Mouse (Mus musculus): ENCODE measurements at regions not wholly inside any gene's neighbourhood (a gene's known extent, or its start where the extent isn't known, plus 50 kb on each side); places are given as distances from the start of the nearest gene placed in this dataset.

DNA sequence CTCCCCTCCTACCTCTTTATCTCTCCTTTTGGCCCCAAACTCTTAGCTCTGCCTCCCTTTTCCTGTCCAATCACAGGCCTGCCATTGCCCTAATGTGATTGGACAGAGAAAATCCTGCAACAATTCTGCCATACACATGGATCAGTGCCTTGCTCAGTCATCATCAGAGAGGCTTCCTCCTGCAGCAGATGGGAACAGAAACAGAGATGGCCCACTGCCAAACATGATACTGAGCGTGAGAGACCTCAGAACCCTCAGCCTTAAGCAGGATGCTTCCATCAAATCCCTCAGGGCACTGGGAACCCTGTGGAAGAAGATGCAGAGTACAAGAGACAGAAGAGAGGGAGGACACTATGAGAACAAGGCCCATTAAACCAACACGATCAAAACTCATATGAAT is 62.8 kb upstream of the Cacna2d3 start:
- no peak for DNase-seq (ENCODE audit: low spot score in 2 of 2)
- intact Hi-C loops (cut with DNase I): no loop called here

DNA sequence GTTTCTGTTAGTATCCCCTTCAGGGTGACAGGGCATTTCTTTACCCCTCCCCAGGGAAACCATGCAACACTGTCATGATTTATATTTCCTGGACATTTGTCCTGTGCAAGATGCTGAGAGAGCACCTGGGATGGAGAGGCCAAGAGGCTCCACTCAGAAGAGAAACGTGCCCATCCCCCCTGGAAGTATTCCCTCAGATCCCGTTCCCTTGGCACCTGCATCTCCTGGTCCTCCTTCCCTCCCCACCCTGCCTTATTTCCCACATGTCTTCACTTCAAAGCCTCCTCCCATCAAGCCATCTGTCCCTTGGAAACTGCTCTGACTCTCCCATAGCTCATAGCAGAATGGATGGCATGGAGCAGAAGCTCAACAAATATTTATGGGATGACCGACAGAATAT is 64.8 kb upstream of the Cacna2d3 start:
- intact Hi-C loops (cut with DNase I): no loop called here
- DNase-seq (ENCODE audit: low spot score in 2 of 2): no peak

DNA sequence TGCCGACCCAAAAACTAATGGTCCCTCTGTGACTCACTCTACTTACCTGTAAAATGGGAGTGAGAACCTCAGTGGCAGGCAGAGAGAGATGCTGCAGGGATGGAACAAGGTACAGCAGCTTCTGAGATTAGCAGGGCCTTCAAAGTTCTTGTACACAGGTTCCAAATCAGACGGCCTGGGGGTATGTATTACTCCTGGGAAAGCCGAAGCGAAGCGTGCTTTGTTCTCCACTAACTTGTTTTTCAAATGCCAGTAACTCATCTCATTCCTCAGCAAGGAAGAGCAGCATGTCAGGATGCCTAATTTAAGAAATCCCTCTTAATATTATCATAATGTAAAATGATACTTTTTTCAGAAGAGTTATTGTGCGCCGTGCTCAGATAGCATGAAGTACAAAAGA is 66.1 kb upstream of the Cacna2d3 start:
- intact Hi-C loops (cut with DNase I): no loop called here
- DNase-seq (ENCODE audit: low spot score in 2 of 2): no peak

DNA sequence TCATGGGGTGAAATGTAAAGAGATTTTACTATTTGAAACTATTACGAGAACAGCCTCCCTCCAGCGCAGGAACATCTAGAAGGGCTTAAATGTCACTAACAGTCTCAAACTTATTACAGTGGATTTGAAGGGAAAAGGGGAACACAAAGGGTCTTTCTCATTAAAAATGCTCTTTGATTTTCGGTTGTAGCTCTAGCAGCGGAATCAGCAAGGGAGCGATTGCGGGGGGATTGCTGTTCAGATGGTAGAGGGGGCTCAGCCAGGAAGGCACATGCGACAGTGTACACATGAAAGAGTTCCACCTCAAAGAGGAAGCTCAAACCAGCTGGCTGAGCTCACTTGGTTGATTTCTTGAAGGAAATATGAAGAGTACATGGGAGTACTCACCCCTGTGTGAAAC is 66.7 kb upstream of the Cacna2d3 start:
- DNase-seq (ENCODE audit: low spot score in 2 of 2): no peak
- intact Hi-C loops (cut with DNase I): no loop called here

DNA sequence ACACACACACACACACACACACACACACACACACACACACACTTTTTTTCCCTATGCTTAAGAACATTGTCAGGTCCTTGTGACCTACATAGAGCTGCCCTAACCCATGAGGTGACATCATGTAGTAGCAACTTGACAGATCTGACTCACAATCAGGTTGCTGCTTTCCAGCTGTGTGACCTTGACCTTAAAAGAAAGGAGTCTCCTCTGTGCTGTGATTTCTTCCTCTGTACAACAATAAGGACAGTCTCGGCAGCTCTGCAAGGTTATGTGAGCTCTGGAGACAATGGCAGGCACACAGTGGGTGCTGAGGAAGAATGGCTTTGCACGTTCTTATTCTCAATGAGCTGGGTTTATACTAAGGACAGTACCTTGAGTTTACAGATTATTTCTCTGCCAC is 73.7 kb upstream of the Cacna2d3 start:
- no peak for DNase-seq (ENCODE audit: low spot score in 2 of 2)
- intact Hi-C loops (cut with DNase I): no loop called here

DNA sequence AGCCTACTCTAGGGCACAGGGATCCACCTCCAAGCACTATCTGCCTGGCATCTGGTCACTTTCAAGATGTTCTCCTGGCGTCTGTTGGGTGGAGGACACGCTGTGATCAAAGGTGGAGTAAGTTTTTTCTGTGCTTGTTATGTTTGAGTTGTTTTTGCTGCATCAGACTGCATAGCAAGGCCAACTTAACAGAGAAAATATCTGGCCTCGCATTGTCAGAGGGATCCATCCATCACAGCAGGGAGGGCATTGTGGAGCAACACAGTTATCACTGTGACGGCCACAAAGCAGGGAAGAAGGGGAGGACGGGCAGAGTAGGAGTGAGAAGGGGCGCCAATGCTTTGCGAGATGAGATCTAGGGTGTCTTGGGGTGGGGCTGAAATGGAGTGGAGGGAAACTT is 74.7 kb upstream of the Cacna2d3 start:
- intact Hi-C loops (cut with DNase I): no loop called here
- DNase-seq (ENCODE audit: low spot score in 2 of 2): no peak

DNA sequence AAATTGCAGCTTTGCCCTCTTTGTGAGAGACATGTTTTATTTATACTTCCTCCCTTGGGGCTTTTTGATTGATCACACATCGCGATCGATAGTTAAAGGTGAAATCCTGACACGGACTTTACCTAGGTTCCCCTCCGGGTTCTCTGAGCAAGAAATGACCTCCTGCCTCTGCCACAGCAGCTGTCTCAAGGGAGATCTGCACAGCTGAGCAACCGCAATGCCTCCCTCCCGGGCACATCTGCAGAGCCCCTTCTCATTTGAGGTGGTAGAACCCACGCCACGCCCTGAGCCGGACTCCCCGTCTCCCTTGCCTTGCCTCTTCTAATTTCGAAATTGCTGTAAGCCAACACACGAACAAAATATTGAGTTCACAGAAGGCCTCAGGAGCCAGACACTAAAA is 78.2 kb upstream of the Cacna2d3 start:
- intact Hi-C loops (cut with DNase I): no loop called here

DNA sequence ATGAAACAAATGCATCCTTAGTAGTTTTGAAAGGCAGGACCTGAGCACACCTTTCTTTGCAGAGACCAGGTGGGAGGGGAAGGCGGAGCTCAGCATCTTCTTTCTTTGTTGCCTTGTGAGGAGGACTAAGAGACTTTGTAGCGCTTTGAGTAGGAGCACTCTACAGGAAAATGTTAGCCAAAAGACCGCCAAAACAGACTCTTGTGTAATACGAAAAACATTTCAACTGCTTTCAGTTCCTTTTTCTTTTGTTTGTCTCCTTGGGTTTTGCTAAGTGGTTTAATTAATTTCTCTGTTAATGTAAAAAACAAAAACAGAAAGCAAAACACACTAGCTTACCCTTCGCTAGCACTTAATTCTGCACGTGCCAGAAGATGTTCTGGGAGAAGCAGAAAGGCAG is 83.6 kb upstream of the Cacna2d3 start:
- intact Hi-C loops (cut with DNase I): no loop called here

More for the DNA sequence above, 78.2 kb upstream of the Cacna2d3 start:
- DNase-seq (ENCODE audit: low spot score in 2 of 2): no peak

DNA sequence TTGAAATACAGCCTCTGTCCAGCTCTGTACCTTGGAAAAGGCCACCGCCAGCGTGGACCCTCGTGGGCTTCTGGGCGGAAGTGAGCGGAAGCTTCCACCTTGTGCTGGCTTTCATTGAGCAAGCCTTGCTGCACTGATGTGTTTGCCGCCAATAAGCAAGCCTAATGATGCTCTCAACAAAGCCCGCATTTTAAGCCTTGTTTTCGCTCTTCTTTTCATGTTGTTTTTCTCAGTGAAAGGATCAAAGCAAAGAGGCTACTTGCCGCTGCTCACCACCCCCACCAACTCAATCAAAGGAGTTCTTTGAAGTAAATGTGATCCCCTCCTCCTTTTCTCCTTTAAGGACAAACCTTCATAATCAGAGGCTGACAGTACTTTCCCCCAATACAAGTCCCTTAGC is 86.2 kb upstream of the Cacna2d3 start:
- intact Hi-C loops (cut with DNase I): no loop called here
- peak in 1 of 2 experiments; percentile 29 for DNase-seq (ENCODE audit: low spot score in 2 of 2)

More for the DNA sequence above, 83.6 kb upstream of the Cacna2d3 start:
- no peak for DNase-seq (ENCODE audit: low spot score in 2 of 2)

DNA sequence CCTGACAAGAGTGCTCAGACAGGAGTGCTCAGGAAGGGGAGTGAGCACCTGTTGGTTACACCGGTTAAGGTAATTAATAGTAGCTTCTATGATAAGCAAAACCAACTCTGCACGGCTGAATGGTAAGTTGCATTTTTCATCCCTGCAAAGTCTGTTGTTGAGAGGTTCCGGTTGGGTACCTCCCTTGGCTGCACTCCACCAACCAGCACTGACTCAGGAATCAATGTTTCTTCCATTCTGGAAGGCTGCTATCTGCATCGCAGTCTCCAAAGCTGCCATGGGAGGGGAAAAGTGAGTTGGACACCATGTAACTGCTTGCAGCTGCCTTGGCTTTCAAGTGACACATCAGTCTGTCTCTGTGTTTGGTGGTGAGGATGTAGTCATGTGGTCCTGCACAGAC is 93.0 kb upstream of the Cacna2d3 start:
- peak in 1 of 2 experiments; percentile 25 for DNase-seq (ENCODE audit: low spot score in 2 of 2)
- intact Hi-C loops (cut with DNase I): loop anchor here (5.0 kb wide), 1 partner anchor 92 kb away; the partner anchor contains the start of gene Cacna2d3

DNA sequence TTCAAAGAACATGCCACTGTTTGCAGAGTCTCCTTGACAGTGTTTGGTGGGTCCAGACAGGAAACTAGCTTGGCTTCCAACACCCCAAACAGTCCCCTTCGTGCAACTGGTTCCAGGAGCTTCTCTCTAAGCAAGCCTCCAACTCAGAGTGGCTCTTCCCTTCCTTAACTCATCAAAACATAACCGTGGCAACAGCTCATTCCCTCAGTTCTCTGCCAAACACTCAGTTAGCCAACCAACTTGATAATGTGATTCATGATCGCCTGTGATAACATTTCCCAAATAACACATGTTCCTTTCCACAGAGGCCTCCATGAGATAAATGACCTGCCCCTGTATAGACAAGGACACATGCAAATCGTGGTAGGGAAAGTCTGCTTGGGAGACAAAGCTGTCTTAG is 95.9 kb upstream of the Cacna2d3 start:
- intact Hi-C loops (cut with DNase I): loop anchor here (5.0 kb wide), 1 partner anchor 95 kb away; the partner anchor contains the start of gene Cacna2d3
- DNase-seq (ENCODE audit: low spot score in 2 of 2): peak in 1 of 2 experiments; percentile 32

DNA sequence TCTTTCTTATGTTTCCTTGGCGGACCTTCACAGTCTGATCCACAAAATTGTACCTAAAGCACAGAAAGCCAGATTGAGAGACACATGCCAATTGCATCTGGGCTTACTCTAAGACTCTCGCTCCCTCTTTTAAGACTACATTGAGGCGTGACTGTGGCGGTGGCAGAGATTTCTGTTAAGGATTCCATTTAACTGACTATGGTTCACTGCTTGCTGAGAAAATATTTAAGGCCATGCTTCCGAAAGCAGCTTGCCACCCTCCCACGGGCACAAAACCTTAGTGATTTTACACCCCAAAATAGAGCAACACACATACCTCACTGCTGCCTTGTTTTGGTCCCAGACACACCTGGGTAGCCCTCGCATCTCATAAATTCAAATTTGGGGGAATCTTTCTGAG is 96.6 kb upstream of the Cacna2d3 start:
- intact Hi-C loops (cut with DNase I): loop anchor here (5.0 kb wide), 1 partner anchor 96 kb away; the partner anchor contains the start of gene Cacna2d3
- DNase-seq (ENCODE audit: low spot score in 2 of 2): peak; percentile 37 to 42

DNA sequence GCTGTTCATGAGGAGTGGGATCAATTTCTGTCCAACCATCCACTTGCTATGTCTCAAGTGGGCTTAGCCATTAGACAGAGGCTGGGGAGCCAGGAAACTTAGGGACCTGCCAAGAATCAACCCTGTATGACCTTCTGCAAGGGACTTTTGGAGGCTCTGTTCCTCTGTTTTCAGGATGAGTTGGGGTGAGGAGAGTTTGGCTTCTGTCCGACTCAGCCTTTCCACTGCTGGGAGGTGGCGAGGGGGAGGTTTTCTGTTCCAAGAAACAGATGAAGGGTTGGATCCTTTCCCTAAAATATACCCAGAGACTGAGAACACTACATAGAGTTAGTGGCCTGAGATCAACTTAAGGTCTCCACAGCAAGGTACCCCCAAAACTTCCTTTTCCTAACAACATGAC is 97.1 kb upstream of the Cacna2d3 start:
- peak; percentile 21 to 30 for DNase-seq (ENCODE audit: low spot score in 2 of 2)
- intact Hi-C loops (cut with DNase I): loop anchor here (5.0 kb wide), 1 partner anchor 96 kb away; the partner anchor contains the start of gene Cacna2d3

DNA sequence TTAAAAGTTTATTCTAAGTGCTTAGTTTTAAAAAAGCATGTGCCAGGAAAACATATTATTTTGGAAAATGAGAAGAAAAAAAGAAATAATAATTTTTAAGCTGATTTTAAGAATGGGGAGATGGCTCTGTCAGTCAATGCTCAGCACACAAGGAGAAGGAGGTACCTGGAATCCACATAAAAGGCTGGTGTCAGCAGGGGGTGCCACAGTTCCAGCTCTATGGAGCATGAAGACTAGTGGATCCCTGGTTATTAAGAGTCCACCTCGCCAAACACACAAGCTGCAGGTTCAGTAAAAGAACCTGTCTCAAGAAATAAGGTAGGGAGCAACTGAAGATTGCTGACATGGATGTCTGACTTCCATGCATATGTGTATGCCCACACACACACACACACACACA is 115.4 kb upstream of the Cacna2d3 start:
- DNase-seq (ENCODE audit: low spot score in 2 of 2): peak in 1 of 2 experiments; percentile 5
- intact Hi-C loops (cut with DNase I): loop anchor here (5.0 kb wide), 1 partner anchor 100 kb away; no protein-coding TSS in a partner anchor

DNA sequence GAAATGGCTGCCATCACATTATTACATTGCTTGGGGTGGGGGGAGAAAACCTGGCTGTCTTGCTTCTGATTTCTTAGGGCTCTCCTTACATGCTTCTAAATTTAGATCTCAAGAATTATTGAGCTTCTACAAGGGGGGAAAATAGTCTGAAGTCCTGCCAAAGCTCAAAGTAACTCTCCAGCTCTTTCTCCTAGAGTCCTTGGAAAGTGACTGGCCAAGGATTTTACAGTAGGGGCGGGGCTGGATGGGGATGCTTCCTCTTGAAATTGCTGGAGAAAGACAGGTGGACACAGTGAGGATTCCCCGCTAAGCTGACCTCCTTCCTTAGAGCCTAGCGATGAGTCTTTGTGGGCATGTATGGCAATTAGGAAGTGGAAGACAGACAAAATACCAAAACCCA is 117.9 kb upstream of the Cacna2d3 start:
- DNase-seq (ENCODE audit: low spot score in 2 of 2): no peak
- intact Hi-C loops (cut with DNase I): loop anchor here (5.0 kb wide), 1 partner anchor 98 kb away; no protein-coding TSS in a partner anchor

DNA sequence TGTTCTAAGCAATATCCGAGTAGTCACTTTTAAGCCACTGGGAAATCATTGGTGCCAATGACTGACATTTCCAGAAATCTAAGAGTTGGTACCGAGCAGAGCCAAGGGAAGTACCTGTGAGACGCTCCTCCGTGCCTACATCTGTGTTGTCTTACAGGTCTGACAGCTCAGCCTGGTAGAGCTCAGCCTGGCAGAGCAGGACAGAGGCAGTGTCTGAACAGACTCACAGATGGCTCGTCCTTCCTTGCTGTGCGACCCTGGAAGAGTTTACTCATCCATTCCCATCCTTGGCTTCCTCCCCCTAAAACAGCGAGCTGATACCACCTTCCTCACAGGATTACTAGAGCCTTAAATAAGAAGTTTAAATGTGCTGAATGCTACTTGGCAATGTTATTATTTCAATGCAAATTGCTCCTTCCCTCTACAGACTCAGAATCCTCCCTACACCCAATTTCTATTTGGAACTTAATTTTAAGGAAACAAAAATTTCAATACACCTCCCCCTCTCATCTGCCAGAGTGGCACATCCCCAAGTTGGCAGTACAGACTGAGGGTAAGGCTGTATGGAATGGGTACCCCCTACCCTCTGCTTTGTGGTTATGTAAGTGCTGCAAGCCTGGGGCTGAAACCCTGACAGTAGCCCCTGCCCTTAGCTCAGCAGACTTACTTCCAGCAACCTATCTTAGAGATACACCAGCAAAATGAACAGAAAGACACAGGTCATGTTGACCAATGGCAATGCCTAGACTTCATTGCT is 119.9 kb upstream of the Cacna2d3 start:
- no peak for DNase-seq (ENCODE audit: low spot score in 2 of 2)
- intact Hi-C loops (cut with DNase I): no loop called here

DNA sequence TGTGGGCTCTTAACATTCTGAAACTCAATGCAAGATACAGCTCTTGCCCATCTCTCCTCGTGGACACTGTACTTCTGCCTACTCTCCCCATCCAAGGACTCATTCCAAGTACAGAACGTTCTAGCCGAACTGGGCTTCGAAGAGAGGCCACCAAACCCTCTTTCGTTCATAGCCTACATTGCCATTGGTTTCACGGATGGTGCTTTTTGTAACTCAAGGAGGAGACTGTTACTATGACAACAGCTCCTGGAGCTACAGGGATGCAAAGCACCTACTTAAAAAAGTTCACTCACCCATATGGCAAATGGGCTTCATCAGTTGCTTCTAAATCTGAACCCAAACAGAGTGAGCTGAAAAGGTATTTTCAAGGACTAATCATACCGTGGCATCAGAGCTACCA is 120.4 kb upstream of the Selenok start:
- intact Hi-C loops (cut with DNase I): no loop called here
- DNase-seq (ENCODE audit: low spot score in 2 of 2): peak in 1 of 2 experiments; percentile 52

DNA sequence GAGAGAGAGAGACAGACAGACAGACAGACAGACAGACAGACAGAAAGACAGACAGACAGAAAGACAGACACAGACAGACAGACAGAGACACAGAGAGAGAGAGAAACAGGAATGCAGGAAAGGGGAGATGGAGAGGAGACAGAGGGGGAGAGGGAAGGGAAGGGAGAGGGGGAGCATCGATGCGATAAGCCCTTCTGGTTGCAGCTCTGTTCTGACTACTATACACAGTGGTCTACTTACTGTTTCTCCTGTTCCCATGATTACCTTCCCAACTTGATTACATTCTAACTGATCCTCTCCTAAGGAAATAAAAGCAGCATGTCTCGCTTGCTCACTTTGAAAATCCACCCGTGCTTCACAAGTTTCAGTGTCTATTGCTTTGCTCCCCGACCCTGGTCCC is 116.8 kb upstream of the Selenok start:
- intact Hi-C loops (cut with DNase I): no loop called here
- no peak for DNase-seq (ENCODE audit: low spot score in 2 of 2)

DNA sequence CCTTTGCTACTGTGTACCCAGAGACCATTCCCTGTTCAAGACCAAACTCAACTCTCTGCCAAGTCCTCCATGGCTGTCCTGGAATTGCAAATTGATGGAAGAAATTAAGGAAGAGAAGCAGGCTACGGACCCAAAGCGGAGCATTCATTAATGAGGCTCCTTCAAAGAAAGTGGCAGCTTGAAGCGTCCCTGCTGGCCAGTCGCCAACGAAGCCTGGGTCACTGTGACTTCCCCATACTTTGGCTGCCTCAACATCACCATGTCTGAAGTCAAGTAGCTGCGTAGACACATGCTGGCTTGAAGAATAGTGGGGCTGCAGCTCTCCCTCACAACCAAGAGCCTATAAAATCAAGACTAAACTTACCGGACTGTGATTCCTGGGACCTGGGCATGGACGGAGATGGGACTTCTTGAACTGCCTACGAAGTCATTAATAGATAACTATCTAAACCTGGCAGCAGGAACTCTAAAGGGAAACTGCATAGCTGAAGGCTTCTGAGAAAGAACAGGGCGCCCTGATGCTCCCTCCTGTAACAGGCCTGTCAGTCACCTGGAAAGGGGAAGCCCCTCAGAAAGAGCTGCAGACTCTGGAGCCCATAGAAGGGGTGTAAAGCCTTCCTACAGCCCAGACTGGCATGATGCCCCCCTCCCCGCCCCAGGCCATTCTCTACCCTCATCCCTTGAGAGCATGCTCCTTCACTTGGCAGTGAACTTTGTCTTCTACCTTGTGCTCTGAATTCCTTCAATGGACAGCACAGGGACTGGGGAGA is 116.0 kb upstream of the Selenok start:
- DNase-seq (ENCODE audit: low spot score in 2 of 2): no peak
- intact Hi-C loops (cut with DNase I): no loop called here

DNA sequence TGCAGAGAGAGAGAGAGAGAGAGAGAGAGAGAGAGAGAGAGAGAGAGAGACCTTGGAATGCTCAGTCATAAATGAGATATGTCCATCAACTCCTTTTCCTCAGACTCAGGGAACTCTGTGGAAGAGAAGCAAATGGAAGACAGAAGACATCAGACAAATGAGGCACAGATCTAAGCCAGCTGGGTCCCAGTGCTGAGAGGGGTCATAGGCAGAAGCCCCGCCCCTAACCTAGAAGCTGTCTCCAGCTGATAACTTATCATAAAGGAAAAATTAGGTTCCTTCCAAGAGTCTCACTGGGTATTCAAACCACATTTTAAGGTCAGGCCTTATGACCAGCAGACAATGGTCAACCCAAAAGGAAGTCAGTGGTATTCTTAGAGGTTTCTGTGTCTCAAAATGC is 106.1 kb upstream of the Selenok start:
- intact Hi-C loops (cut with DNase I): no loop called here
- DNase-seq (ENCODE audit: low spot score in 2 of 2): no peak

Data from left cerebral cortex, postnatal 14 days (tissue).